Mouse (Mus musculus) heart, adult 2 months (tissue): ENCODE data around the gene Mcts2.

Source experiments
- CTCF ChIP-seq: fragments of 200-600 bp; IDR thresholded peaks from 2 replicates; pipeline ENCODE4 v1.8.1; 2022; ENCODE audit warnings: antibody characterized with exemption, mild to moderate bottlenecking, moderate library complexity
- EP300 ChIP-seq: fragments of 200-500 bp; IDR thresholded peaks from 2 replicates; pipeline ENCODE4 v1.6.1; 2011; ENCODE audit warnings: low read depth, low read length, control low read depth; ENCODE audit not compliant: insufficient read depth
- POLR2A ChIP-seq: fragments of 200-500 bp; IDR thresholded peaks from 2 replicates; pipeline ENCODE4 v1.6.1; 2011; ENCODE audit warnings: mild to moderate bottlenecking, low read depth, low read length, control low read depth; ENCODE audit not compliant: insufficient read depth

DNA sequence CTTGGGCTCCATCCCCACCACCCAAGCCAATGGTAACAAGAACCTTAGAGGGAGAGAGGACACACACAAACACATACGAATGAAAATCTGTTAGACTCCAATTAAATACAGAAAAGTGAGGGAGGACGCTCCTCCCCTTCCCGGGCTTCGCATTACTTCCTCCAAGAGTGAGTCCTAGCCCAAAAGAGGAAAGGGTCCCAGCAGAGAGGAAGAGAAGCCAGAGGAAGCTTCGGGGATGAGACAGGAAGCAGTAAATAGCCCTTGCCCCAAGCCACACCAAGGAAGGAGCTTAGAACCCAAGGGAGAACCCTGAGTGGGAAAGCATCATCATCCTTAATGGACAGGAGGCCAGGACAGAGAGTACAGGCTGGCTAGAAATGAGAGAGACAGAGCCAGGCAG is 22.2 kb downstream of the Mcts2 start:
- TF ChIP-seq CTCF, result no peak
- no peak for TF ChIP-seq POLR2A
- TF ChIP-seq EP300, result no peak
